Mouse (Mus musculus) adrenal gland, postnatal 10 days (tissue): ENCODE data around the gene Sgca. TPM values are rescaled to one million over a fixed set of nuclear protein-coding genes. Genes with fewer than 3 reads are reported as not detected.
"Not testable (repeated sequence)": the region's sequence is repeated elsewhere in the genome, so short reads cannot be mapped to it uniquely, and the experiment has no call there.

Experiments used
- DNase-seq: peaks from one replicate; pipeline ENCODE4 v3.0.0; 2021; ENCODE audit warnings: mixed read lengths
- total RNA-seq, 2 experiments: library from RNA; stranded (reverse); gene quantifications; 2 replicates each; pipeline ENCODE4 v1.2.3; 2021

Sgca gene
- total RNA-seq, 2 experiments from 2014 or later, result 4.5 to 16.8 TPM

- no peak for DNase-seq
Observed at GRCm38 (mm10) chr11:94986435-94986834, 10.3 kb upstream of the Sgca start.

- DNase-seq, result peak; percentile 64
Observed at GRCm38 (mm10) chr11:94985822-94986221, 9.7 kb upstream of the Sgca start.

- DNase-seq, result no peak
Observed at GRCm38 (mm10) chr11:94985140-94985539, 9.0 kb upstream of the Sgca start.

GRCm38 (mm10) chr11:94979462-94980179 lies 3.5 kb upstream of the Sgca start:
- DNase-seq, result no peak

GRCm38 (mm10) chr11:94978947-94979346 lies 2.8 kb upstream of the Sgca start:
- DNase-seq, result peak; percentile 98

- DNase-seq, result no peak
Observed at GRCm38 (mm10) chr11:94978178-94978915, 2.2 kb upstream of the Sgca start.

- no peak for DNase-seq
Observed at GRCm38 (mm10) chr11:94974951-94975350, 1.2 kb downstream of the Sgca start.

- no peak for DNase-seq
Observed at GRCm38 (mm10) chr11:94973313-94973712, 2.8 kb downstream of the Sgca start.

- no peak for DNase-seq
Observed at GRCm38 (mm10) chr11:94972887-94973286, 3.2 kb downstream of the Sgca start.

- no peak for DNase-seq
Observed at GRCm38 (mm10) chr11:94971895-94972615, 4.1 kb downstream of the Sgca start.

- peak; percentile 89 for DNase-seq
Observed at GRCm38 (mm10) chr11:94970210-94970943, 5.8 kb downstream of the Sgca start.

GRCm38 (mm10) chr11:94969709-94970108 lies 6.4 kb downstream of the Sgca start:
- not testable (repeated sequence) for DNase-seq

GRCm38 (mm10) chr11:94968187-94968586 lies 7.9 kb downstream of the Sgca start:
- DNase-seq, result peak; percentile 65

- no peak for DNase-seq
Observed at GRCm38 (mm10) chr11:94967419-94967818, 8.7 kb downstream of the Sgca start, which contains the start of gene Hils1. Hils1 (plus strand) TSS chr11:94967593.

- DNase-seq, result no peak
Observed at GRCm38 (mm10) chr11:94962534-94963101, 13.5 kb downstream of the Sgca start.

GRCm38 (mm10) chr11:94958065-94958858 lies 17.9 kb downstream of the Sgca start:
- peak; percentile 80 for DNase-seq

- DNase-seq, result no peak
Observed at GRCm38 (mm10) chr11:94957693-94958064, 18.4 kb downstream of the Sgca start.

GRCm38 (mm10) chr11:94955103-94955502 lies 21.0 kb downstream of the Sgca start:
- no peak for DNase-seq

GRCm38 (mm10) chr11:94952169-94952568 lies 24.0 kb downstream of the Sgca start:
- DNase-seq, result no peak

- DNase-seq, result no peak
Observed at GRCm38 (mm10) chr11:94945236-94945635, 30.9 kb downstream of the Sgca start.

GRCm38 (mm10) chr11:94944295-94944694 lies 31.8 kb downstream of the Sgca start:
- no peak for DNase-seq
